ENCODE assay signal across 20 mouse cellular contexts in genomic region chr3:102592041-102592440, GRCm38 (mm10).
"Had no signal": no experiment of that assay in that cellular context is flagged by ENCODE, and none has a peak within 500 bp of the region (broad histone marks: within the 10 kb centered on the region; RNA-seq: fewer than 3 reads in every experiment).

No protein-coding gene starts in this region.

- H3K27ac ChIP-seq: kidney, embryonic 15.5 days; left cerebral cortex, adult 2 months; liver, embryonic 13.5 days; midbrain, embryonic 12.5 days; neural tube, embryonic 12.5 days; neural tube, embryonic 15.5 days; stomach, postnatal 0 days had no signal

- H3K9me3 ChIP-seq: kidney, embryonic 15.5 days; liver, embryonic 13.5 days; midbrain, embryonic 12.5 days; neural tube, embryonic 12.5 days; neural tube, embryonic 15.5 days had no signal

- H3K4me2 ChIP-seq: kidney, embryonic 15.5 days; liver, embryonic 13.5 days; midbrain, embryonic 12.5 days; neural tube, embryonic 12.5 days; neural tube, embryonic 15.5 days had no signal

- H3K4me1 ChIP-seq: liver, embryonic 13.5 days; midbrain, embryonic 12.5 days; neural tube, embryonic 12.5 days; neural tube, embryonic 15.5 days had no signal

- H3K9ac ChIP-seq: kidney, embryonic 15.5 days; liver, embryonic 13.5 days; midbrain, embryonic 12.5 days; neural tube, embryonic 12.5 days; neural tube, embryonic 15.5 days had no signal

- H3K36me3 ChIP-seq: kidney, embryonic 15.5 days; liver, embryonic 13.5 days; midbrain, embryonic 12.5 days; neural tube, embryonic 12.5 days; neural tube, embryonic 15.5 days had no signal

- H3K27me3 ChIP-seq: kidney, embryonic 15.5 days; liver, embryonic 13.5 days; midbrain, embryonic 12.5 days; neural tube, embryonic 12.5 days; neural tube, embryonic 15.5 days had no signal

- DNase-seq: kidney, adult 8-10 months; kidney, postnatal 10 days; kidney, postnatal 36 days; layer of hippocampus, postnatal 36 days; liver, embryonic 13.5 days; lung, adult 2 months; lung, postnatal 14 days; lung, postnatal 4 days; right cerebral cortex, adult 18-20 months; right cerebral cortex, postnatal 14 days; right cerebral cortex, postnatal 4 days; thymus, adult 2 months; thymus, postnatal 14 days; thymus, postnatal 4 days had no signal

- H3K4me3 ChIP-seq: kidney, embryonic 15.5 days; left cerebral cortex, adult 2 months; liver, embryonic 13.5 days; midbrain, embryonic 12.5 days; neural tube, embryonic 12.5 days; neural tube, embryonic 15.5 days had no signal
